Mouse (Mus musculus) limb, embryonic 14.5 days (tissue): ENCODE measurements around the gene Ptprr. TPM values are rescaled to one million over a fixed set of nuclear protein-coding genes. Genes with fewer than 3 reads are reported as not detected.

Experiments used
- ATAC-seq: fragments of 200-750 bp; cut with Nextera tagmentation; 2 replicates; pipeline ENCODE4 v1.8.0; 2017; ENCODE audit warnings: low read depth, moderate number of reproducible peaks, moderate TSS enrichment; ENCODE audit not compliant: low FRiP score
- DNase-seq: peaks from one replicate; pipeline ENCODE4 v3.0.0-alpha.2; 2015; ENCODE audit warnings: low spot score
- H3K27ac ChIP-seq: fragments of 300-500 bp; sonication (generic); replicated peaks from 2 replicates; pipeline ENCODE4 v1.5.1; 2014; ENCODE audit warnings: low read depth, mild to moderate bottlenecking, low read length, moderate library complexity, mixed read lengths
- H3K27me3 ChIP-seq: fragments of 300-500 bp; sonication (generic); 2 replicates; pipeline ENCODE4 v1.6.1; 2014; ENCODE audit warnings: low read length, mixed read lengths; ENCODE audit not compliant: control insufficient read depth, insufficient read depth
- H3K36me3 ChIP-seq: fragments of 300-500 bp; sonication (generic); 2 replicates; pipeline ENCODE4 v1.6.1; 2014; ENCODE audit warnings: mild to moderate bottlenecking, low read length, moderate library complexity, mixed read lengths; ENCODE audit not compliant: control insufficient read depth, insufficient read depth
- H3K4me1 ChIP-seq: fragments of 300-500 bp; sonication (generic); 2 replicates; pipeline ENCODE4 v1.6.1; 2014; ENCODE audit warnings: antibody characterized with exemption, low read length, mixed read lengths; ENCODE audit not compliant: control insufficient read depth, insufficient read depth
- H3K4me2 ChIP-seq: fragments of 300-500 bp; sonication (generic); replicated peaks from 2 replicates; pipeline ENCODE4 v1.6.1; 2014; ENCODE audit warnings: low read depth, mild to moderate bottlenecking, low read length, moderate library complexity; ENCODE audit not compliant: severe bottlenecking
- H3K4me3 ChIP-seq: fragments of 300-500 bp; sonication (generic); replicated peaks from 2 replicates; pipeline ENCODE4 v1.5.1; 2014; ENCODE audit warnings: low read length
- H3K9ac ChIP-seq: fragments of 300-500 bp; sonication (generic); 2 replicates; pipeline ENCODE4 v1.6.1; 2014; ENCODE audit warnings: mild to moderate bottlenecking, low read depth, low read length, moderate library complexity; ENCODE audit not compliant: severe bottlenecking
- H3K9me3 ChIP-seq: fragments of 300-500 bp; sonication (generic); 2 replicates; pipeline ENCODE4 v1.6.1; 2016; ENCODE audit warnings: low read length; ENCODE audit not compliant: control insufficient read depth
- POLR2A ChIP-seq: fragments of 200-500 bp; IDR thresholded peaks from 2 replicates; pipeline ENCODE4 v1.8.0; 2012; ENCODE audit warnings: inconsistent platforms, mild to moderate bottlenecking, moderate library complexity, borderline replicate concordance; ENCODE audit not compliant: insufficient read depth, insufficient read length; ENCODE audit errors: extremely low read depth
- WGBS: fragments of 180-500 bp; shearing (Covaris S2); extraction: QIAGEN DNeasy Blood & Tissue Kit; methylation state at CpG from one replicate; pipeline ENCODE4 v1.1.7; 2014; 5-methylcytosine and 5-hydroxymethylcytosine counted together
- polyA plus RNA-seq, 2 experiments: library from polyadenylated mRNA; depleted of rRNA in 1 of 2; stranded (reverse) in 1 of 2; unstranded in 1 of 2; fragments of >200 nt; fragmentation: Nextera tagmentation in 1 of 2; extraction: Ambion mirVana in 1 of 2; gene quantifications; 2 replicates each; pipeline versions ENCODE4 v1.2.1 to v1.2.3; 2012 to 2014

The Ptprr gene
- polyA plus RNA-seq, 2 experiments: 0.16 to 0.41 TPM

DNA sequence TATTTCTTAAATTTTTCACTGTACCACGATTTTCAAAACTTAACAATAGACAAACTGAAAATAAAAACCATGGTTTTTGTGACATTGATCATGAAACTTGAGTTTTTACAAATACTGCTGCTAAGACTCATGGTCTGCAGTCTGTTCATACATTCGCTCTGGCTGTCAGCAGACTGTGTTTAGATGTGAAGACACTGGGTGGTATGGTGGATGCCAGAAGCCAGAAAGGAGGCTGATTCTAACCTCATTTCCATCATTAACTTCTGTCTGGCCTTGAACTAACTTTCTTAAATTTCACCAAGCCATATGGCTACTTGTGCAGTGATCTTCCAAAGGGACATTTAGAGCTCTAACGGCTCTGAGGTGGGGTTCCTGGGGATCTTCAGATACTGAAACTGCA lies 112.4 kb downstream of the Ptprr start:
- H3K27ac ChIP-seq: no peak overlapping the region
- no peak overlapping the region for H3K9ac ChIP-seq
- no peak overlapping the region for H3K4me3 ChIP-seq
- H3K27me3 ChIP-seq: no peaks in the 10 kb centered on the region
- ATAC-seq (no peak), DNase-seq (no peak)
- TF ChIP-seq POLR2A: no peak
- 67% methylated on average over 3 of the region's 3 CpGs for WGBS
- H3K4me1 ChIP-seq: no peaks in the 10 kb centered on the region
- no peaks in the 10 kb centered on the region for H3K9me3 ChIP-seq
- no peak overlapping the region for H3K4me2 ChIP-seq
- H3K36me3 ChIP-seq: no peaks in the 10 kb centered on the region

GRCm38 (mm10) chr10:116131223-116131622 lies 113.2 kb downstream of the Ptprr start:
- ATAC-seq (no peak), DNase-seq (no peak)
- TF ChIP-seq POLR2A: no peak
- no peaks in the 10 kb centered on the region for H3K4me1 ChIP-seq
- H3K9ac ChIP-seq: no peak overlapping the region
- no peak overlapping the region for H3K27ac ChIP-seq
- no peak overlapping the region for H3K4me3 ChIP-seq
- 81% methylated on average over 4 of the region's 4 CpGs for WGBS
- no peak overlapping the region for H3K4me2 ChIP-seq
- H3K36me3 ChIP-seq: no peaks in the 10 kb centered on the region
- H3K27me3 ChIP-seq: no peaks in the 10 kb centered on the region
- no peaks in the 10 kb centered on the region for H3K9me3 ChIP-seq

DNA sequence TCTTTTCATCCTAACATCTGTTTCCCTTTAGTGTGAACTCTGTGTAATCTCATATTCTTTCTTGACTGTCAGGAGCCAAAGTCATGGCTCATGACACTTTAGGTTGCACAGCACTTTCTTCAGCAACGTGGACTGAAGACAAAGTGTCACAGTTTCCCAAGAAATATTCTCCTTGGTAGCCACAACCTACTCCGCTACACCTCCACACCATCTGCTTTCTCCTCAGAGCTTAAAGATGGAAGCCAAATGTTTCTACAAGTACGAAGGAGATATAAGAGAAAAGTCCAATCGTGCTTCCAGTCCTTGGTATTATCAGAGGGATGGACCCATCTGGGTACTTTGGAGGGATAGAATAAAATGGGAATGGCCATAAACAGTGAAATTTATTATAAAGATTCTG lies 114.2 kb downstream of the Ptprr start:
- H3K27ac ChIP-seq: no peak overlapping the region
- H3K9ac ChIP-seq: no peak overlapping the region
- 62% methylated on average over 4 of the region's 4 CpGs for WGBS
- no peaks in the 10 kb centered on the region for H3K4me1 ChIP-seq
- H3K9me3 ChIP-seq: no peaks in the 10 kb centered on the region
- no peak for ATAC-seq
- no peak for DNase-seq
- H3K4me2 ChIP-seq: no peak overlapping the region
- no peak for TF ChIP-seq POLR2A
- H3K4me3 ChIP-seq: no peak overlapping the region
- H3K27me3 ChIP-seq: no peaks in the 10 kb centered on the region
- H3K36me3 ChIP-seq: no peaks in the 10 kb centered on the region

DNA sequence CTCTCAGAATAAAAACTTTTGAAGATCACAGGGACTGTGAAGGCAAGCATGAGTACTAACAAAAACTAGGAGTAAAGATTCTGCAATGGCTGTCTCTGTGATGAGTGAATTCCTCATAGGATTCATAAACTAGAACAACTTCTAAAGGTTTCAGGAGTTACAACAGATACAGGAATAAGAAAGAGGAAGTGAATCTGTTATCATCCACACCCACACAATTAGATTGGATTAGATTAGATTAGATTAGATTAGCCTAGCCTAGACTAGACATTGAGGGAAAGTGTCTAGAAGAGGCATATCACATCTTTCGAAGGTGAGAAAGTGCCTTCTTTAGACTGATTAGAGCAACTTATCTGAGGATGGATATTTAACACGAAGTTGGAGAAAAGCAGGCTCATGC lies 117.2 kb downstream of the Ptprr start:
- H3K4me3 ChIP-seq: no peak overlapping the region
- DNase-seq (no peak), ATAC-seq (no peak)
- no peak for TF ChIP-seq POLR2A
- H3K27me3 ChIP-seq: no peaks in the 10 kb centered on the region
- H3K4me1 ChIP-seq: no peaks in the 10 kb centered on the region
- H3K4me2 ChIP-seq: no peak overlapping the region
- H3K9me3 ChIP-seq: no peaks in the 10 kb centered on the region
- 79% methylated on average over 2 of the region's 2 CpGs for WGBS
- no peak overlapping the region for H3K9ac ChIP-seq
- H3K27ac ChIP-seq: no peak overlapping the region
- H3K36me3 ChIP-seq: no peaks in the 10 kb centered on the region

GRCm38 (mm10) chr10:116140226-116140625 lies 122.2 kb downstream of the Ptprr start:
- Histone ChIP-seq H3K27ac (no peak overlapping the region), H3K27me3 (no peaks in the 10 kb centered on the region), H3K9ac (no peak overlapping the region), H3K36me3 (no peaks in the 10 kb centered on the region), H3K4me3 (no peak overlapping the region), H3K4me1 (no peaks in the 10 kb centered on the region), H3K9me3 (no peaks in the 10 kb centered on the region), H3K4me2 (no peak overlapping the region)
- no peak for DNase-seq
- no peak for TF ChIP-seq POLR2A
- 87% methylated on average over 8 of the region's 8 CpGs for WGBS
- no peak for ATAC-seq

DNA sequence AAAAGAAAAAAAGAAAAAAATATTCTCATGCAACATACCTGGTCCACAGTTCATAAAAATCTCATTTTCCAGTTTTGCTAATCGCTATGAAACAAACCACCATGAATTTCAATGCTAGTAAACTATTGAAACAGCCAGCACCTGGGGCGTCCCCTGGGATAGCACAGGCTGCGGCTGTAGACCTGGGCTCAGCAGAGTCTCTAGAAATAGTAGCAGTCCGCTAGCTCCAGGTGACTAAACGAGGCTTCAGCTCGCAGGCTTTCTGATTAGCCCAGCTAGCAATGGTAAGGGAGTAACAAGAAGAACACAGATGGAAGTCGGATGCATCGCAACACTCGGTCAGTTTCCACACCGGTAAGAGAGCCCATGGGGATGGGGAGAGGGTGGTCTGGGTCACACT lies 125.7 kb downstream of the Ptprr start:
- ATAC-seq: no peak
- H3K9me3 ChIP-seq: no peaks in the 10 kb centered on the region
- 71% methylated on average over 10 of the region's 10 CpGs for WGBS
- DNase-seq: no peak
- no peaks in the 10 kb centered on the region for H3K4me1 ChIP-seq
- H3K27me3 ChIP-seq: no peaks in the 10 kb centered on the region
- no peak overlapping the region for H3K4me3 ChIP-seq
- H3K4me2 ChIP-seq: no peak overlapping the region
- H3K9ac ChIP-seq: no peak overlapping the region
- H3K36me3 ChIP-seq: no peaks in the 10 kb centered on the region
- no peak for TF ChIP-seq POLR2A
- H3K27ac ChIP-seq: no peak overlapping the region
